Mouse (Mus musculus) intestine, embryonic 15.5 days (tissue): ENCODE results near the gene Gabrd. TPM values are rescaled to one million over a fixed set of nuclear protein-coding genes. Genes with fewer than 3 reads are reported as not detected.

Experiments used
- polyA plus RNA-seq: library from polyadenylated mRNA; unstranded; fragments of >200 nt; fragmentation: Nextera tagmentation; extraction: Ambion mirVana; gene quantifications from 2 replicates; pipeline ENCODE4 v1.2.1, GENCODE M21; 2015

Gabrd gene
- polyA plus RNA-seq, 1 experiment from 2014 or later = 0.10 TPM

Other genes with a start within 250 kb of the Gabrd start
- 13.3 and 13.8 TPM in 2 replicates for gene Ski, start 175.5 kb downstream of the Gabrd start, polyA plus RNA-seq
- gene Faap20, start 148.3 kb downstream of the Gabrd start, polyA plus RNA-seq = 64.1 and 74.9 TPM in 2 replicates
- 24.8 and 27.1 TPM in 2 replicates for gene Prkcz, start 36.8 kb downstream of the Gabrd start, polyA plus RNA-seq
- 1.2 and 2.3 TPM in 2 replicates for gene Cfap74, start 11.1 kb upstream of the Gabrd start, polyA plus RNA-seq
- 2.1 and 2.2 TPM in 2 replicates for gene Tmem52, start 71.0 kb upstream of the Gabrd start, polyA plus RNA-seq
- gene Gnb1, start 93.2 kb upstream of the Gabrd start, polyA plus RNA-seq = 460 and 467 TPM in 2 replicates
- gene Nadk, start 164.3 kb upstream of the Gabrd start, polyA plus RNA-seq = 91.6 and 93.4 TPM in 2 replicates
- gene Slc35e2, start 203.3 kb upstream of the Gabrd start, polyA plus RNA-seq = 7.0 and 7.2 TPM in 2 replicates
- 50.2 and 53.9 TPM in 2 replicates for gene Cdk11b, start 226.7 kb upstream of the Gabrd start, polyA plus RNA-seq
- not detected in 2 replicates for gene Gm10563, start 247.3 kb upstream of the Gabrd start, polyA plus RNA-seq